Mouse (Mus musculus) liver, adult 2 months (tissue): Measurements from ENCODE around the gene Tmem135. TPM values are rescaled to one million over a fixed set of nuclear protein-coding genes. Genes with fewer than 3 reads are reported as not detected.

Experiments
- DNase-seq: peaks from one replicate; pipeline ENCODE4 v3.0.0-alpha.2; 2011; ENCODE audit warnings: low read depth, low spot score; ENCODE audit errors: extremely low read depth
- H3K27ac ChIP-seq: fragments of 200-500 bp; replicated peaks from 2 replicates; pipeline ENCODE4 v1.5.1; 2012; ENCODE audit warnings: low read depth, mild to moderate bottlenecking, control low read depth, inconsistent platforms, low read length; ENCODE audit not compliant: insufficient read depth
- H3K27me3 ChIP-seq: fragments of 200-500 bp; 2 replicates; pipeline ENCODE4 v1.6.1; 2012; ENCODE audit warnings: mild to moderate bottlenecking, moderate library complexity, low read length, inconsistent platforms; ENCODE audit not compliant: control insufficient read depth, insufficient read depth
- H3K36me3 ChIP-seq: fragments of 200-500 bp; 2 replicates; pipeline ENCODE4 v1.6.1; 2012; ENCODE audit warnings: low read length, inconsistent platforms; ENCODE audit not compliant: control insufficient read depth, insufficient read depth
- H3K4me1 ChIP-seq: fragments of 200-500 bp; 2 replicates; pipeline ENCODE4 v1.6.1; 2011; ENCODE audit warnings: low read length; ENCODE audit not compliant: control insufficient read depth, insufficient read depth
- H3K4me3 ChIP-seq: fragments of 200-500 bp; 2 replicates; pipeline ENCODE4 v1.5.1; 2011; ENCODE audit warnings: low read depth, mild to moderate bottlenecking, control low read depth, low read length, moderate library complexity; ENCODE audit not compliant: insufficient read depth
- H3K79me2 ChIP-seq: fragments of 200-500 bp; 2 replicates; pipeline ENCODE4 v1.6.1; 2012; ENCODE audit warnings: inconsistent platforms, mild to moderate bottlenecking, low read length, moderate library complexity; ENCODE audit not compliant: control insufficient read depth, insufficient read depth
- H3K9ac ChIP-seq: fragments of 200-500 bp; 2 replicates; pipeline ENCODE4 v1.6.1; 2012; ENCODE audit warnings: low read depth, mild to moderate bottlenecking, control low read depth, inconsistent platforms, low read length
- CTCF ChIP-seq: fragments of 200-500 bp; IDR thresholded peaks from 2 replicates; pipeline ENCODE4 v1.5.1; 2011; ENCODE audit warnings: low read depth, low read length, control low read depth
- POLR2A ChIP-seq: fragments of 200-500 bp; IDR thresholded peaks from 2 replicates; pipeline ENCODE4 v1.6.1; 2011; ENCODE audit warnings: low read length, control low read depth; ENCODE audit not compliant: insufficient read depth; ENCODE audit errors: extremely low read depth
- WGBS: fragments of 180-500 bp; shearing (Covaris S2); methylation state at CpG from one replicate; pipeline ENCODE4 v1.1.7; 2018; 5-methylcytosine and 5-hydroxymethylcytosine counted together
- polyA plus RNA-seq: library from polyadenylated mRNA; depleted of rRNA; stranded (reverse); fragments of >200 nt; gene quantifications from 2 replicates; pipeline ENCODE4 v1.2.3, GENCODE M21; 2012
- total RNA-seq: library from RNA; depleted of rRNA; stranded (reverse); fragments of >200 nt; gene quantifications from 2 replicates; pipeline ENCODE4 v1.2.3, GENCODE M21; 2014

Gene Tmem135
- total and polyA plus RNA-seq, 2 experiments, result 60.4 to 108 TPM

- WGBS, result 6% methylated on average over 10 of the region's 10 CpGs
- peak; percentile 54 for DNase-seq
- Histone ChIP-seq H3K9ac (peak overlapping the region; percentile 99), H3K27ac (peak overlapping the region; percentile 98), H3K4me1 (peaks cover 16% of the 10 kb centered on the region; the same call in 1 of the 2 replicates), H3K79me2 (peaks cover 19% of the 10 kb centered on the region), H3K4me3 (peak overlapping the region; percentile 98), H3K36me3 (peaks cover 2% of the 10 kb centered on the region; the same call in 1 of the 2 replicates), H3K27me3 (no peaks in the 10 kb centered on the region)
- TF ChIP-seq POLR2A, result no peak
- no peak for TF ChIP-seq CTCF
Observed at GRCm38 (mm10) chr7:89337711-89338349, 66.2 kb downstream of the Tmem135 start.

GRCm38 (mm10) chr7:89336434-89336833 lies 67.6 kb downstream of the Tmem135 start:
- H3K4me3 ChIP-seq, result no peak overlapping the region
- H3K36me3 ChIP-seq, result peaks cover 2% of the 10 kb centered on the region; the same call in 1 of the 2 replicates
- TF ChIP-seq CTCF (no peak), POLR2A (no peak)
- WGBS, result 77% methylated on average over 1 of the region's 1 CpGs
- no peak for DNase-seq
- H3K27me3 ChIP-seq, result no peaks in the 10 kb centered on the region
- no peak overlapping the region for H3K27ac ChIP-seq
- peaks cover 16% of the 10 kb centered on the region; the same call in 1 of the 2 replicates for H3K4me1 ChIP-seq
- H3K79me2 ChIP-seq, result peaks cover 26% of the 10 kb centered on the region
- H3K9ac ChIP-seq, result no peak overlapping the region

- Histone ChIP-seq H3K4me1 (peaks cover 16% of the 10 kb centered on the region; the same call in 1 of the 2 replicates), H3K36me3 (peaks cover 2% of the 10 kb centered on the region; the same call in 1 of the 2 replicates), H3K9ac (no peak overlapping the region), H3K27me3 (no peaks in the 10 kb centered on the region), H3K79me2 (peaks cover 30% of the 10 kb centered on the region), H3K4me3 (no peak overlapping the region), H3K27ac (no peak overlapping the region)
- no peak for DNase-seq
- TF ChIP-seq POLR2A (no peak), CTCF (no peak)
Observed at GRCm38 (mm10) chr7:89335316-89335715, 68.7 kb downstream of the Tmem135 start.

GRCm38 (mm10) chr7:89329896-89330295 lies 74.1 kb downstream of the Tmem135 start:
- TF ChIP-seq POLR2A (no peak), CTCF (no peak)
- H3K27ac ChIP-seq, result no peak overlapping the region
- peaks cover 13% of the 10 kb centered on the region for H3K4me1 ChIP-seq
- 18% methylated on average over 1 of the region's 1 CpGs for WGBS
- no peak overlapping the region for H3K9ac ChIP-seq
- no peak overlapping the region for H3K4me3 ChIP-seq
- H3K36me3 ChIP-seq, result no peaks in the 10 kb centered on the region
- H3K27me3 ChIP-seq, result no peaks in the 10 kb centered on the region
- peak; percentile 88 for DNase-seq
- H3K79me2 ChIP-seq, result peaks cover 21% of the 10 kb centered on the region

GRCm38 (mm10) chr7:89327731-89328130 lies 76.3 kb downstream of the Tmem135 start:
- DNase-seq, result peak; percentile 83
- H3K79me2 ChIP-seq, result peaks cover 35% of the 10 kb centered on the region
- H3K4me3 ChIP-seq, result no peak overlapping the region
- peak overlapping the region; percentile 45; the same call in 1 of the 2 replicates for H3K9ac ChIP-seq
- TF ChIP-seq CTCF (no peak), POLR2A (no peak)
- H3K27ac ChIP-seq, result peak overlapping the region; percentile 65
- peaks cover 20% of the 10 kb centered on the region for H3K4me1 ChIP-seq
- 29% methylated on average over 5 of the region's 5 CpGs for WGBS
- H3K36me3 ChIP-seq, result no peaks in the 10 kb centered on the region
- no peaks in the 10 kb centered on the region for H3K27me3 ChIP-seq

GRCm38 (mm10) chr7:89326761-89327160 lies 77.3 kb downstream of the Tmem135 start:
- H3K27ac ChIP-seq, result no peak overlapping the region
- H3K36me3 ChIP-seq, result no peaks in the 10 kb centered on the region
- 11% methylated on average over 4 of the region's 4 CpGs for WGBS
- TF ChIP-seq CTCF (no peak), POLR2A (no peak)
- peaks cover 20% of the 10 kb centered on the region for H3K4me1 ChIP-seq
- peaks cover 31% of the 10 kb centered on the region for H3K79me2 ChIP-seq
- no peak overlapping the region for H3K9ac ChIP-seq
- H3K4me3 ChIP-seq, result no peak overlapping the region
- peak; percentile 94 for DNase-seq
- H3K27me3 ChIP-seq, result no peaks in the 10 kb centered on the region
